Mouse (Mus musculus) megakaryocyte-erythroid progenitor cell, adult 5-6 weeks (primary cell): ENCODE measurements around the gene Fyb2. TPM values are rescaled to one million over a fixed set of nuclear protein-coding genes. Genes with fewer than 3 reads are reported as not detected.
"Not testable (repeated sequence)": the region's sequence is repeated elsewhere in the genome, so short reads cannot be mapped to it uniquely, and the experiment has no call there.

Source experiments
- ATAC-seq: replicated peaks from 2 replicates; pipeline ENCODE4 v1.8.0; 2016; ENCODE audit warnings: mild to moderate bottlenecking, inconsistent platforms; ENCODE audit not compliant: severe bottlenecking, poor library complexity, low FRiP score, low TSS enrichment
- total RNA-seq, 2 experiments: library from RNA; stranded (forward) in 1 of 2; stranded (reverse) in 1 of 2; fragments of 200-1000, 215-1000 nt in 1 of 2; fragments of >200 nt in 1 of 2; fragmentation: Nextera tagmentation in 1 of 2; gene quantifications; 2 replicates each; pipeline ENCODE4 v1.2.3; 2014 to 2017

Fyb2 gene
- total RNA-seq, 2 experiments from 2014 or later: not detected

GRCm38 (mm10) chr4:104993140-104993874 is 80.1 kb downstream of the Fyb2 start:
- peak; percentile 75 for ATAC-seq

GRCm38 (mm10) chr4:104999702-105000101 is 86.4 kb downstream of the Fyb2 start:
- no peak for ATAC-seq

GRCm38 (mm10) chr4:105001736-105002135 is 88.5 kb downstream of the Fyb2 start:
- ATAC-seq: no peak

- 0 out of 2 replicates have a peak, but pooled peaks have one; percentile 61 for ATAC-seq
Measured at GRCm38 (mm10) chr4:105004135-105004534, 90.9 kb downstream of the Fyb2 start.

- ATAC-seq: not testable (repeated sequence)
Measured at GRCm38 (mm10) chr4:105004649-105005048, 91.4 kb downstream of the Fyb2 start.

GRCm38 (mm10) chr4:105007360-105008018 is 94.2 kb downstream of the Fyb2 start:
- no peak for ATAC-seq

GRCm38 (mm10) chr4:105013718-105014117 is 100.5 kb downstream of the Fyb2 start:
- no peak for ATAC-seq

- no peak for ATAC-seq
Measured at GRCm38 (mm10) chr4:105015496-105015895, 102.2 kb downstream of the Fyb2 start.

GRCm38 (mm10) chr4:105016006-105016613 is 102.9 kb downstream of the Fyb2 start:
- no peak for ATAC-seq

GRCm38 (mm10) chr4:105027278-105027677 is 114.0 kb downstream of the Fyb2 start:
- no peak for ATAC-seq

- ATAC-seq: no peak
Measured at GRCm38 (mm10) chr4:105031104-105031503, 117.8 kb downstream of the Fyb2 start.

GRCm38 (mm10) chr4:105033153-105033552 is 119.9 kb downstream of the Fyb2 start:
- no peak for ATAC-seq

- ATAC-seq: no peak
Measured at GRCm38 (mm10) chr4:105034259-105034658, 121.0 kb downstream of the Fyb2 start.

GRCm38 (mm10) chr4:105050041-105050440 is 136.8 kb downstream of the Fyb2 start:
- ATAC-seq: no peak

GRCm38 (mm10) chr4:105051291-105051690 is 138.0 kb downstream of the Fyb2 start:
- ATAC-seq: no peak

Other genes starting within 250 kb of the Fyb2 start
- not detected in 2 replicates for gene C8b, start 147.1 kb upstream of the Fyb2 start, total RNA-seq (2014; fragmentation: Nextera tagmentation)
- gene C8b, start 147.1 kb upstream of the Fyb2 start, total RNA-seq (2017): not detected in 2 replicates
- gene Gm17662, start 56.1 kb upstream of the Fyb2 start, total RNA-seq (2014; fragmentation: Nextera tagmentation): not detected in 2 replicates
- gene Gm17662, start 56.1 kb upstream of the Fyb2 start, total RNA-seq (2017): not detected in 2 replicates
- not detected in 2 replicates for gene C8a, start 37.1 kb upstream of the Fyb2 start, total RNA-seq (2014; fragmentation: Nextera tagmentation)
- not detected in 2 replicates for gene C8a, start 37.1 kb upstream of the Fyb2 start, total RNA-seq (2017)
- gene Prkaa2, start 196.4 kb downstream of the Fyb2 start, total RNA-seq (2014; fragmentation: Nextera tagmentation): 0.04 TPM in 1 of 2 replicates, not detected in the other
- not detected in 2 replicates for gene Prkaa2, start 196.4 kb downstream of the Fyb2 start, total RNA-seq (2017)
- 0.47 and 0.94 TPM in 2 replicates for gene Plpp3, start 243.9 kb downstream of the Fyb2 start, total RNA-seq (2014; fragmentation: Nextera tagmentation)
- gene Plpp3, start 243.9 kb downstream of the Fyb2 start, total RNA-seq (2017): 0.72 TPM in 1 of 2 replicates, not detected in the other